Mouse (Mus musculus): ENCODE measurements at regions not wholly inside any gene's neighbourhood (a gene's known extent, or its start where the extent isn't known, plus 50 kb on each side); places are given as distances from the start of the nearest gene placed in this dataset.

- no peak for DNase-seq (ENCODE audit: low spot score)
These were observed 252.1 kb downstream of the Ptpru start for GRCm38 (mm10) chr4:131585946-131586345.

GRCm38 (mm10) chr4:131587536-131587935 lies 250.6 kb downstream of the Ptpru start:
- no peak for DNase-seq (ENCODE audit: low spot score)

GRCm38 (mm10) chr4:131590136-131590535 lies 248.0 kb downstream of the Ptpru start:
- no peak for DNase-seq (ENCODE audit: low spot score)

GRCm38 (mm10) chr4:131591456-131591855 lies 246.6 kb downstream of the Ptpru start:
- no peak for DNase-seq (ENCODE audit: low spot score)

- DNase-seq (ENCODE audit: low spot score) = no peak
These were observed 240.1 kb downstream of the Ptpru start for GRCm38 (mm10) chr4:131597996-131598395.

- DNase-seq (ENCODE audit: low spot score) = no peak
These were observed 223.7 kb downstream of the Ptpru start for GRCm38 (mm10) chr4:131614434-131614833.

- no peak for DNase-seq (ENCODE audit: low spot score)
These were observed 222.5 kb downstream of the Ptpru start for GRCm38 (mm10) chr4:131615587-131615986.

- DNase-seq (ENCODE audit: low spot score) = no peak
These were observed 200.0 kb downstream of the Ptpru start for GRCm38 (mm10) chr4:131638105-131638504.

- no peak for DNase-seq (ENCODE audit: low spot score)
These were observed 182.1 kb downstream of the Ptpru start for GRCm38 (mm10) chr4:131656034-131656433.

- no peak for DNase-seq (ENCODE audit: low spot score)
These were observed 180.2 kb downstream of the Ptpru start for GRCm38 (mm10) chr4:131657922-131658321.

- DNase-seq (ENCODE audit: low spot score) = no peak
These were observed 177.2 kb downstream of the Ptpru start for GRCm38 (mm10) chr4:131660931-131661330.

- no peak for DNase-seq (ENCODE audit: low spot score)
These were observed 166.1 kb downstream of the Ptpru start for GRCm38 (mm10) chr4:131671784-131672515.

GRCm38 (mm10) chr4:131677966-131678365 lies 160.1 kb downstream of the Ptpru start:
- no peak for DNase-seq (ENCODE audit: low spot score)

- no peak for DNase-seq (ENCODE audit: low spot score)
These were observed 154.9 kb downstream of the Ptpru start for GRCm38 (mm10) chr4:131683176-131683575.

GRCm38 (mm10) chr4:131685544-131685943 lies 152.5 kb downstream of the Ptpru start:
- DNase-seq (ENCODE audit: low spot score) = no peak

- DNase-seq (ENCODE audit: low spot score) = no peak
These were observed 143.9 kb downstream of the Ptpru start for GRCm38 (mm10) chr4:131694232-131694631.

- DNase-seq (ENCODE audit: low spot score) = no peak
These were observed 141.9 kb downstream of the Ptpru start for GRCm38 (mm10) chr4:131695941-131696912.

Data from MN1 (cell line).